Mouse (Mus musculus) brain, embryonic 14.5 days (tissue): Measurements from ENCODE around the gene Dnase1l2.

Experiments used
- CTCF ChIP-seq: fragments of 200-500 bp; IDR thresholded peaks from 2 replicates; pipeline ENCODE4 v1.5.1; 2012; ENCODE audit warnings: inconsistent platforms, mild to moderate bottlenecking, moderate library complexity, borderline replicate concordance; ENCODE audit not compliant: insufficient read depth, insufficient read length; ENCODE audit errors: extremely low read depth
- POLR2A ChIP-seq: fragments of 200-500 bp; IDR thresholded peaks from 2 replicates; pipeline ENCODE4 v1.6.1; 2012; ENCODE audit warnings: mild to moderate bottlenecking, inconsistent platforms, borderline replicate concordance; ENCODE audit not compliant: poor library complexity, insufficient read depth, insufficient read length, severe bottlenecking; ENCODE audit errors: extremely low read depth

- TF ChIP-seq CTCF (no peak), POLR2A (no peak)
Measured at GRCm38 (mm10) chr17:24423114-24423513, 19.8 kb downstream of the Dnase1l2 start.
